Mouse (Mus musculus) left cerebral cortex, postnatal 10 days (tissue): ENCODE results near the gene Hsd17b14. TPM values are rescaled to one million over a fixed set of nuclear protein-coding genes. Genes with fewer than 3 reads are reported as not detected.
"Not testable (repeated sequence)": the region's sequence is repeated elsewhere in the genome, so short reads cannot be mapped to it uniquely, and the experiment has no call there.

Experiments
- DNase-seq, 2 experiments: peaks; one replicate each; pipeline ENCODE4 v3.0.0; 2021 to 2022; ENCODE audit warnings: low spot score in 2 of 2, mixed read lengths in 1 of 2; ENCODE audit errors: extremely low spot score in 1 of 2
- intact Hi-C: fragments of 180-260 bp; cut with DNase I; formaldehyde crosslinking; loops from one replicate; pipeline ENCODE4 v1.15.1; 2025
- total RNA-seq, 2 experiments: library from RNA; stranded (reverse); gene quantifications; 2 replicates each; pipeline ENCODE4 v1.2.3; 2021

The Hsd17b14 gene
- total RNA-seq, 2 experiments from 2014 or later: 0.93 TPM; not detected in 1

DNA sequence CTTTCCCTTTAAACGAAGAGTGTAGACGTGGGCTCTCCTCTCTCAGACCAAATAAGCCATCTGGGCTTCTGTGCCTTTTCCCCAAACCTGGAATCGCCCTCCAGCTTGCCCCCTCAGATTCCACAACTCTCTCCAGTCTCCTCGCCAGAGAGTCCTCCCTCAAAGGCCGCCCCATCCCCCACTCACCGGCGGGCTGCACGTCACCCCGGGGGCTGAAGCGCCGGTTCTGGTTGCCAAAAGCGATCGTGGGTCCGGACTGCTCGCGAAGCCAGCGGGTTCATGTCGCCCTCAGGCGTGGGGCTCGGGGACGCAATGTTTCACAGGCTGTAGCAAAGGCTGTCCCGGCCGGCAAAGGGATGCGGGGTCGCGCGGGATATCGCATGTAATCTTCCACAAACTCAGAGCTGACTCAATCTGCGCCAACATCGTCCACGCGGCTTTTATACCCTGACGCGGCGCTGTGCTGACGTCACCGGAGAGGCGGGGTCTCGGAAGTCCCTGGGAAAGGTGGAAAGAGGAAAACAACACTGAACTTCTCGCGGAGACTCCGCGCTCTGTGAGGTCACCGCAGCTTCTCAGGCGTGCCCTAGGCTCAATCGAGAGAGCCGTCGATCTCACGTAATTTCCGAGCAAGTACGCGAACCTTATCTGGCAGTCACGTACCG, 28.8 kb upstream of the Hsd17b14 start, which contains the start of the genes Ppp1r15a and Plekha4:
Gene Ppp1r15a (minus strand): TSS at position 460 of the 665 bp plus-strand sequence.
Gene Plekha4 (plus strand): TSS at position 522 of the 665 bp plus-strand sequence.
- DNase-seq: peak; percentile 93 to 94
- intact Hi-C loops: no loop called here

DNA sequence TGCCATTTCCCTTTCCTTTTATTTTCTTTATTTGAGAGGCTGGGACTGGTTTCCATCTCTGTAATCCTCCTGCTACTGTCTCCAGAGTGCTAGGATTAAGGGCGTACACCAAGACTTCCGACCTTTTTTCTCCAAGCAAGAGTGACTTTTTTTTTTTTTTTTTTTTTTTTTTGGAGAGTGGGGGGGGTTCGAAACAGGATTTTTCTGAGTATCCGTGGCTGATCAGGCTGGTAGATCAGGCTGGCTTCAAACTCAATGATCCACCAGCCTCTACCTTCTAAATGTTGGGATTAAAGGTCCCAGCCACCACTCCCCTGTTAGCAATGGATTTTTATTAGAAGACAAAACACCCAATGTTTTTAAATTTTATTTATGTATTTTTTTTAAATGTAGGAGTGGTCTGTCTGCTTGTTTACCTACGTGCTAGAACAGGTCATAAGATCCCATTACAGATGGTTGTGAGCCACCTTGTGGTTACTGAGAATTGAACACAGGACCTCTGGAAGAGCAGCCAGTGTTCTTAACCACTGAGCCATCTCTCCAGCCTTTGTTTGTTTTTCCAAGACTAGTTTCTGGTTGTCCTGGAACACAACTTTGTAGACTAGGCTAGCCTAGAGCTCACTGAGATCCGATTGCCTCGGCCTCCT, 28.1 kb upstream of the Hsd17b14 start:
- intact Hi-C loops: no loop called here

DNA sequence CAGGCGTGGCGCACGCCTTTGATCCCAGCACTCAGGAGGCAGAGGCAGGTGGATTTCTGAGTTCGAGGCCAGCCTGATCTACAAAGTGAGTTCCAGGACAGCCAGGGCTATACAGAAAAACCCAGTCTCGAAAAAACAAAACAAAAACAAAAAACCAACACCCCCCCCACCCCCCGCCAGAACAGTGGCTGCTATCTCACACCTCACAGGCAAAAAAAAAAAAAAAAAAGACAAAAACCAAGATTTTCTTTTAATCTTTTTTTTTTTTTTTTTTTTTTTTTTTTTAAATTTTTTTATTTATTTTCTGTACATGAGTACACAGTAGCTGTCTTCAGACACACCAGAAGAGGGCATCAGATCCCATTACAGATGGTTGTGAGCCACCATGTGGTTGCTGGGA, 27.5 kb upstream of the Hsd17b14 start:
- intact Hi-C loops: not testable (repeated sequence)

More for the DNA sequence above, 28.1 kb upstream of the Hsd17b14 start:
- no peak for DNase-seq

GRCm38 (mm10) chr7:45529461-45529860, 25.2 kb upstream of the Hsd17b14 start:
- intact Hi-C loops: no loop called here
- DNase-seq: no peak

More for the DNA sequence above, 27.5 kb upstream of the Hsd17b14 start:
- DNase-seq: not testable (repeated sequence)

DNA sequence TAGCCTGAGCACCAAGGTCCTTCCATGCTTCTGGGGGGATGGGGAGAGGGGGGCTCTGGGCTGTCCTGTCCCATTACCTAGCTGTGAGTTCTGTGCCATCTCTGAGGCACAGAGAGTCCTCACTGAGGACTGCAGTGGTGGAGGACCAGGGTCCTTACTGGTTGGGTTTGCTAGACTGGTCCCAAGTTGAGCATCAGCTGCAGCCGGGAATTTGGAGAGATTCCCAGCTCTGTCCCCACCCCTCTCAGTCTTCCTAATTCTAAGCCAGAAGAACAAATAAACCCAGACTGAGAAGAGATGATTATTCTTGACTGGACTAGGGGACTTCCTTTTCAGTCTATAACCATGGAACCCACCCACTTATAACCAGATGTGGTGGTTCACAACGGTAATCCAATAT, 24.1 kb upstream of the Hsd17b14 start:
- intact Hi-C loops: no loop called here
- no peak for DNase-seq

- no peak for DNase-seq
- intact Hi-C loops: no loop called here
Observed at GRCm38 (mm10) chr7:45535676-45536075, 19.0 kb upstream of the Hsd17b14 start.

GRCm38 (mm10) chr7:45537602-45538001, 17.1 kb upstream of the Hsd17b14 start:
- DNase-seq: no peak

DNA sequence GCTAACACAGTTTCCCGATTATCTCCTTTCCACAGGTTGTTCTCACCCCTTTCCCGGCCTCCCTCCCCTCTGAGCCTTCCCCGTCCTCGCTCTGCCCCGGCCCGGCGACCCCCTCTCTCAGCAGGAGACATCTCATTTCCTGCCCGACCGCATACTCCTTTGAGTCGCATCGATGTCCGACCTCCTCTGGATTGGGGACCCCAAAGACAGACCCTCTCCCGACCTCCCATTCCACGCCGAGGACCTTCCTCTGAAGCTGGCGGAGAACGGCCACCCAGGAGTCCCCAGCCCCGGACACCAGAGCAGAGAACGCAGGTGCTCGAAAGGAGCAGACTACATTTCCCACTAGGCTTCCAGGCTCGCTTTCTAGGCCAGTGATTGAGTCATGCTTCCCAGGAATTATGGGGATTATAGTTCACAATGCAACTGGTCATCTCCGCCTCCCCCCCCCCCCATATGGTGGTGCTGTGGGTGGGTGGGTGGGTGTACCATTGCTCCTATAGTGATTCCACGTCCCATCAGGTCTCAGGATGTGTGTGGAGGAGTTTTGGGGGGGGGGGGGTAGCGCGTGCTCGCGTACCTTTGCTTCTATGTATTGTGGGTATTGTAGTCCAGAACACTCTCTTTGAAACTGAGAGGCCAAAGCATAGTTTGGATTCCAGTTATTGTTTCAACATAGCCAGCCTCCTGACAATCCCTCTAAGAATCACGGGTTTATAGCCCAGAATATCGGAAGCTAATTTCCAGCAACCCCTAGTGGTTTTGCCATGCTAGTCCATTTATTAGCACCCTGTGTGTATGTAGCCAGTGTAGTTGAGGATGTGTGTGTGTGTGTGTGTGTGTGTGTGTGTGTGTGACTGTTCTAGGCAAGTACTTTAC, 16.3 kb upstream of the Hsd17b14 start:
- intact Hi-C loops: no loop called here
- peak; percentile 62 to 69 for DNase-seq

More at GRCm38 (mm10) chr7:45537602-45538001, 17.1 kb upstream of the Hsd17b14 start:
- intact Hi-C loops: no loop called here

DNA sequence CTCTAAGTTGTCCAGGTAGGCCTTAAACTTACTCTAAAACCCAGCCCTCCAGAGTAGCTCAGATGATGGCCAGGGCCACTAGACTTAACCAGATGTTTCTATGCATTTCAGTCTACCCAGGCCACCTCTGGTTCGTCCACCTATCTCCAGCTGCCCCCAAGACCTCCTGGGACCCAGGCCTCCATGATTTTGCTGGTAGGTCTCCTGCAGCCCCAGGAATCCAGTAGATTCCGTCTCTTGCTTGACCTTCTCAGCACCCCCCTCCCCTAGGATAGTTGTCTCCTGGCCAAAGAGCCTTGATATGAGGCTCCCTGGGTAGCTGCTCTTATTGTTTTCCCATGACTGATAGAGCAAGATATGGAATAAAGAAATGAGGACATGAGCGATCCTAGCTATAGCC, 15.6 kb upstream of the Hsd17b14 start:
- intact Hi-C loops: no loop called here
- DNase-seq: no peak

DNA sequence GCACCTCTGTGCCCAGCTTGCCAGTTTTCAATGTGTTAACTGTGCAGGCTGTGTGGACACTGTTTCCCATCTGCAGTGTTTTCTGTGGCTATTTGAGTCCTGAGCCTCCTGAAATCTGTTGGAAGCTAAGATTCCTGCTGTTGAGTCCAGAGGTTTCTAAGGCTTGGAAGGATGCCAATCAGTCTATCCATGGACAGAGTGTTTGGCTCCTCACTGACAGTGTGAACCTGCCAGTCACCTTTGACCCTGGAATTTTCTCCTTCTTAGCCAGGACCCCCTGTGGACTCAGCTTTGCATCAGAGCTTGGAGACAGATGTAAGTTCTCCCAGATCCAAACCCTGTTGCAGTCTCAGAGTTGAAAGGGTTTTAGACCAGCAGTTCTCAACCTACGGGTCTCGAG, 14.5 kb upstream of the Hsd17b14 start:
- intact Hi-C loops: no loop called here

GRCm38 (mm10) chr7:45544525-45544924, 10.2 kb upstream of the Hsd17b14 start:
- intact Hi-C loops: no loop called here
- DNase-seq: no peak

More for the DNA sequence above, 14.5 kb upstream of the Hsd17b14 start:
- no peak for DNase-seq

- DNase-seq: no peak
- intact Hi-C loops: no loop called here
Observed at GRCm38 (mm10) chr7:45549641-45550436, 4.9 kb upstream of the Hsd17b14 start.

GRCm38 (mm10) chr7:45550821-45551511, 3.7 kb upstream of the Hsd17b14 start:
- intact Hi-C loops: no loop called here
- no peak for DNase-seq

GRCm38 (mm10) chr7:45551512-45551883, 3.2 kb upstream of the Hsd17b14 start:
- intact Hi-C loops: no loop called here

DNA sequence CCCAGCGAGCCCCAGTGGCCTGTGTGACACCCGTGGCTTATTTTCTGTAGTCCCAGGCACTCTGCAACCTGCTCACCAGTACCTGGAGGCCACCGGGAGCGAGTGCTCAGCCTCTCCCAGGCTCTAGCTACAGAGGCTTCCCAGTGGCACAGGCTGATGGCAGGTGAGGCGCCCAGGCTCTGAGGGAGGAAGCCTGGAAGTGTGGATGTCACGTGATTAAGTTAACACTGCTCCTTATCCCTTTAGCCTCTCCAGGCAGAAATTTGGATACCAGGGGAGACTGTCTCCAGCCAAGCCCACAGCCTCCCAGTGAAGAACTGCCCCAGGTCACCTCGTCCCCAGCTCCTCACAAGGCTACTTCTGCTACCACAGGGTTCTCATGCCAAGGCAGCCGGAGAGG, 1.2 kb upstream of the Hsd17b14 start:
- DNase-seq: no peak
- intact Hi-C loops: no loop called here

More at GRCm38 (mm10) chr7:45551512-45551883, 3.2 kb upstream of the Hsd17b14 start:
- DNase-seq: no peak

DNA sequence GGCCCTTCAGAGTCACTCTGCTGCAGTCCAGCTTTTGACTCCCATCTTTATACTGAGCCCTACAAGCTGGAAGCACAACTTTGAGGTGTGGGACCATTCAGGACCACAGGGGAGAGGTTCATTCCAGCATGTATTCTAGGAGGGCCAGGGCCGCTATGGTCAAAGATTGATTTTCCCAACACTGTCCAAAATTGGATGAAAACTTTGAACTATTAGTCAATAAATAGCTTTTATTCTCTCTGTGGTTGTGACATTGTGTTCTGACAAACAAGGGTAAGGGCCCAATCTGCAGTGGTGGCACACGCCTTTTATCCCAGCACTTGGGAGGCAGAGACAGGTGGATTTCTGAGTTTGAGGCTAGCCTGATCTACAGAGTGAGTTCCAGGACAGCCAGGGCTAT, 703 bp upstream of the Hsd17b14 start:
- intact Hi-C loops: no loop called here
- no peak for DNase-seq

GRCm38 (mm10) chr7:45555787-45556186, 1.1 kb downstream of the Hsd17b14 start:
- DNase-seq: peak; percentile 55 to 85
- intact Hi-C loops: loop anchor here (5.0 kb wide), 1 partner anchor 37 kb away; no protein-coding TSS in a partner anchor

DNA sequence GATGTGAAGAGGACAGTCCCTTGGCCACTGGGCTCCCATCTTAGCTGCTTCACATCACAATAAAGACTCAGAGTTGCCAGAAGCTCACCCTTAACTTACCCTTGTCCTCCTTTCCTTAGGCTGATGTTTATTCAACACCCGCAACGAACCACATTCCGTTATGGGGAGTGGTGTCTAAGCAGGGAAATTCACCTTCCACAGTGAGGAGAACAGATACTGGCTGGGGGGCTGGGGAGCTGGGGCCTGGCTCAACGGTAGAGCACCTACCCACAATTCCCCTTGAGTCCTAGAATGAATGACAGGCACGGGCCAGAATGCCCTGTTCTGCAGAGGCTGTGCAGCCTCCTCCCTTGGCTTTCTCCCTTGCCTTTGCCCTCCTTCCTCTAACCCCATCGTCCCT, 4.2 kb downstream of the Hsd17b14 start:
- intact Hi-C loops: loop anchor here (5.0 kb wide), 1 partner anchor 33 kb away; no protein-coding TSS in a partner anchor
- DNase-seq: no peak
